Mouse (Mus musculus) forebrain, postnatal 0 days (tissue): ENCODE data around the gene Nde1. TPM values are rescaled to one million over a fixed set of nuclear protein-coding genes. Genes with fewer than 3 reads are reported as not detected.
"Not testable (repeated sequence)": the region's sequence is repeated elsewhere in the genome, so short reads cannot be mapped to it uniquely, and the experiment has no call there.

Experiments used
- ATAC-seq: fragments of 200-750 bp; cut with Nextera tagmentation; 2 replicates; pipeline ENCODE4 v1.8.0; 2017; ENCODE audit warnings: mild to moderate bottlenecking, moderate library complexity
- DNase-seq: peaks from one replicate; pipeline ENCODE4 v3.0.0-alpha.2; 2015
- H3K27ac ChIP-seq: fragments of 300-500 bp; sonication (generic); 2 replicates; pipeline ENCODE4 v1.5.1; 2014; ENCODE audit warnings: low read depth, mild to moderate bottlenecking, antibody characterized with exemption, low read length, moderate library complexity, mixed read lengths
- H3K27me3 ChIP-seq: fragments of 300-500 bp; sonication (generic); 2 replicates; pipeline ENCODE4 v1.6.1; 2014; ENCODE audit warnings: mild to moderate bottlenecking, low read length, mixed read lengths; ENCODE audit not compliant: insufficient read depth
- H3K36me3 ChIP-seq: fragments of 300-500 bp; sonication (generic); 2 replicates; pipeline ENCODE4 v1.6.1; 2014; ENCODE audit warnings: mild to moderate bottlenecking, moderate library complexity; ENCODE audit not compliant: insufficient read depth
- H3K4me1 ChIP-seq: fragments of 300-500 bp; sonication (generic); 2 replicates; pipeline ENCODE4 v1.6.1; 2014; ENCODE audit warnings: antibody characterized with exemption; ENCODE audit not compliant: insufficient read depth
- H3K4me2 ChIP-seq: fragments of 300-500 bp; sonication (generic); 2 replicates; pipeline ENCODE4 v1.6.1; 2014; ENCODE audit warnings: low read depth, mild to moderate bottlenecking, moderate library complexity
- H3K4me3 ChIP-seq: fragments of 300-500 bp; sonication (generic); 2 replicates; pipeline ENCODE4 v1.5.1; 2014; ENCODE audit warnings: low read depth, low read length, mixed read lengths
- H3K9ac ChIP-seq: fragments of 300-500 bp; sonication (generic); 2 replicates; pipeline ENCODE4 v1.6.1; 2014; ENCODE audit warnings: mild to moderate bottlenecking
- H3K9me3 ChIP-seq: fragments of 300-500 bp; sonication (generic); 2 replicates; pipeline ENCODE4 v1.6.1; 2016; ENCODE audit warnings: low read length
- CTCF ChIP-seq: sonication (generic); IDR thresholded peaks from 2 replicates; pipeline ENCODE4 v1.5.1; 2016; ENCODE audit warnings: antibody characterized with exemption, control low read depth, low read depth
- WGBS: fragments of 180-500 bp; shearing (Covaris S2); extraction: QIAGEN DNeasy Blood & Tissue Kit; methylation state at CpG from one replicate; pipeline ENCODE4 v1.1.7; 2014; 5-methylcytosine and 5-hydroxymethylcytosine counted together
- polyA plus RNA-seq: library from polyadenylated mRNA; unstranded; fragments of >200 nt; fragmentation: Nextera tagmentation; extraction: Ambion mirVana; gene quantifications from 2 replicates; pipeline ENCODE4 v1.2.1, GENCODE M21; 2015
- total RNA-seq: library from RNA; depleted of rRNA; stranded (reverse); fragments of >200 nt; gene quantifications from 2 replicates; pipeline ENCODE4 v1.2.3, GENCODE M21; 2014

Nde1 gene
- total and polyA plus RNA-seq, 2 experiments from 2014 or later = 14.1 to 17.7 TPM

DNA sequence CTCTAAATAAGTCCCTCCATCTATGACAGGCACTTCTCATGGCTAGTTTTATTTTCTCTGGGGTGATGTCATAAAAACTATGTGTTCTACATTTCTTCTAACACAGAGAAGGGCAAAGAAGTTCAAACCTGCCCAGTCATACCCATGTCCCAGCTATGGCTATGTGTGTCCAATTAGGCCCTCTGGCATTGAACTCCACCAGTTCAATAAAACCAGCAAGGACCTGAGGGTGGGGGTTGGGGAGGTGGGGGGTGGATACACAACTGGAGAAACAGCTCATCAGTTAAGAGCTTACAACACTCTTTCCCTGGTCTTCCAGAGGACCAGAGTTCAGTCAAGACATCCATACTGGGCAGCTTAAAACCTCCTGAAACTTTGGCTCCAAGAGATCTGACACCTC is 24.0 kb upstream of the Nde1 start:
- Histone ChIP-seq H3K36me3 (peaks cover 75% of the 10 kb centered on the region), H3K4me1 (no peaks in the 10 kb centered on the region), H3K27ac (no peak overlapping the region), H3K4me3 (no peak overlapping the region), H3K27me3 (no peaks in the 10 kb centered on the region), H3K4me2 (no peak overlapping the region), H3K9me3 (no peaks in the 10 kb centered on the region), H3K9ac (no peak overlapping the region)
- DNase-seq (no peak), ATAC-seq (no peak)
- no peak for TF ChIP-seq CTCF

DNA sequence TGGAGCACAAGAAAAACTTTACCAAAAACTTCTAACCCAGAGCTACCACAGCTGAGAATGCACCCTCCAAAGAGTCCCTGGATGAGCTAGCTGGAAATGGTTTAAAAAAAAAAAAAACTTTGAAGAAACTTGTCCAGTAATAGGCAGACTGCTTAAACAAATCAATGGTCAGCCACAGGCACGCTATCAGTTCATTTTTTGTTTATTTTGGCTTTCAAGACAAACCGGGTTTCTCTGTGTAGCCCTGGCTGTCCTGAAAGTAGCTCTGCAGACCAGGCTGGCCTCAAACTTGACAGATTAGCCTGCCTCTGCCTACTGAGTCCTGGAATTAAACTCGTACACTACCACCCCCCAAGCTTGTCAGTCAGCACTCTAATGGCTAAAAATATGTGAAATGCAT is 19.8 kb upstream of the Nde1 start:
- H3K4me2 ChIP-seq = no peak overlapping the region
- ATAC-seq (no peak), DNase-seq (no peak)
- peaks cover 66% of the 10 kb centered on the region for H3K36me3 ChIP-seq
- no peak for TF ChIP-seq CTCF
- H3K9ac ChIP-seq = no peak overlapping the region
- H3K27ac ChIP-seq = no peak overlapping the region
- 93% methylated on average over 3 of the region's 3 CpGs for WGBS
- no peaks in the 10 kb centered on the region for H3K27me3 ChIP-seq
- no peak overlapping the region for H3K4me3 ChIP-seq
- no peaks in the 10 kb centered on the region for H3K4me1 ChIP-seq
- no peaks in the 10 kb centered on the region for H3K9me3 ChIP-seq

DNA sequence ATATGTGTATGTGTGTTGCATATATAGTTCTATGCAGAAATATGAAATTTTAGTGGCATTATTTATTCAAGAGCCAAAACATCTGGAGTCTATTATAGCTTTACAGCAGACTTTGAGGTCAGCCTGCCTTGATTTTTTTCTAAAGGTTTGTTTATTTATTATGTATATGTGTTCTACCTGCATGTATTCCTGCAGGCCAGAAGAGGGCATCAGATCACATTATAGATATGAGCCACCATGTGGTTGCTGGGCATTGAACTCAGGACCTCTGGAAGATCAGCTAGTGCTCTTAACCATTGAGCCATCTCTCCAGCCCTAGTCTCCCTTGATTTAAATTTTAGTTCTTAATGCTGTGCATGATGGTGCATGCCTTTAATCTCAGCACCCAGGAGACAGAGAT is 15.4 kb upstream of the Nde1 start:
- no peak overlapping the region for H3K27ac ChIP-seq
- H3K9ac ChIP-seq = no peak overlapping the region
- no peak overlapping the region for H3K4me2 ChIP-seq
- H3K4me3 ChIP-seq = no peak overlapping the region
- H3K9me3 ChIP-seq = no peaks in the 10 kb centered on the region
- TF ChIP-seq CTCF = no peak
- H3K27me3 ChIP-seq = no peaks in the 10 kb centered on the region
- DNase-seq (no peak), ATAC-seq (no peak)
- H3K36me3 ChIP-seq = peaks cover 50% of the 10 kb centered on the region
- H3K4me1 ChIP-seq = no peaks in the 10 kb centered on the region

DNA sequence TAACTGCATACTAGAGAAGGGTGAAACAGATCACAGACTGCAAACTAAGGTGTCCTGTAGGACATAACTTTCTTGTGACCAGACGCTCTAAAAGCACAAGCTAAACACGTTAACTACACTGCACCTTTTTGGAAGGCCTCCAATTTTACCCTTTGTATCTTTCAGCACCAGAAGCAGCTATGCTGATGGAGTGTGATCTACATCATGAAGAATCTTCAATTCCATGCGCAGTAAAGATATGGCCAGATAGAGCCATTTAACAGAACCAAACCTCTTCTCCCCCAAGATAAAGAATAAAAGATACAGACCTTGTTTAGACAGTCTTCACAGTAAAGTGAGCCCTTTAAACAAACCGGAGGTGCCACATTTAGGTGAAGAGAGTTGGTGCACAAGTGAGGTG is 11.4 kb upstream of the Nde1 start:
- no peak for TF ChIP-seq CTCF
- DNase-seq = no peak
- no peak overlapping the region for H3K4me2 ChIP-seq
- no peak overlapping the region for H3K9ac ChIP-seq
- H3K4me1 ChIP-seq = no peaks in the 10 kb centered on the region
- no peak overlapping the region for H3K4me3 ChIP-seq
- no peak for ATAC-seq
- H3K27ac ChIP-seq = no peak overlapping the region
- 94% methylated on average over 4 of the region's 4 CpGs for WGBS
- H3K27me3 ChIP-seq = no peaks in the 10 kb centered on the region
- H3K36me3 ChIP-seq = peaks cover 32% of the 10 kb centered on the region
- H3K9me3 ChIP-seq = no peaks in the 10 kb centered on the region

DNA sequence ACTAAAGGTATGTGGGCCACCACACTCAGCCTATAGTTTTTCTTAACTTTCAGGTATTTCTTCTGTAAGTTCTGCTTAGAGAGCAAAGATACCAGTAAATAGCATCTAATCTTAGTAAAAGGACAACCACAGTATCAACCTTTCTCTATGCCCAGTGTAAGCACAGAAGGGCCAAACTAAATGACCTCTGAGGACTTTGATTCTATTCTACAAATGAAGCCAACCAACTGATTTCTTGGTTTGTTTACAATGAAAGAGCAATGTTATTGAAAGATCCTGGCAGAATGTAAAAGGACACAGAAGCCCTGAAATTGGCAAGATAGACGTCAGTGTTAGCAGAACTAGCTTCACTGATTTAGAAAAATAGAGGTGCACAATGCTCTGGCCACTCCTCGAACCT is 7.4 kb upstream of the Nde1 start:
- not testable (repeated sequence) for H3K27ac ChIP-seq, ATAC-seq, H3K9ac ChIP-seq, H3K4me2 ChIP-seq, H3K4me1 ChIP-seq, H3K4me3 ChIP-seq, DNase-seq, H3K9me3 ChIP-seq, H3K27me3 ChIP-seq
- H3K36me3 ChIP-seq = peaks cover 18% of the 10 kb centered on the region
- WGBS = 76% methylated on average over 1 of the region's 2 CpGs

DNA sequence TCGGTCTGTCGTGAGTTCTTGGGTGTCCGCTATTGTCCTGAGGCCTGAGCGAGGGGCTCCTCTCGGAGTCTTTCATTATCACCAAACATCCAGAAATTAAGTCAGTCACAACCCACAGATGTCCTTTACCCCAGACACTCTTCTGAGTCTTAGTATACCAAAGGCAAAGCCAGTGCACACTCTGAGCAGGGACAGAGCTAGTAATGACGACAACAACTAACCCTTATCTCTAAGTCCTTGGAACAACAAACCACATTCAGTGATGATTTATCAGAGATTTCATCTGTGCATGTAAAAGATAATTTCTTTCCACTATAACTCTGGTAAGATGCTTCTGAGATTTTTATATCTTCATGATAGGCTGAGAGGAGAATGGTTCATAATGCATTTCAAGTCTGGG is 6.8 kb upstream of the Nde1 start:
- no peak overlapping the region for H3K27ac ChIP-seq
- no peak for DNase-seq
- no peaks in the 10 kb centered on the region for H3K9me3 ChIP-seq
- TF ChIP-seq CTCF = no peak
- H3K4me2 ChIP-seq = no peak overlapping the region
- H3K36me3 ChIP-seq = peaks cover 12% of the 10 kb centered on the region
- 0 out of 2 replicates have a peak, but pooled peaks cover 3% of the 10 kb centered on the region for H3K4me1 ChIP-seq
- ATAC-seq = no peak
- 95% methylated on average over 6 of the region's 6 CpGs for WGBS
- H3K4me3 ChIP-seq = no peak overlapping the region
- H3K9ac ChIP-seq = no peak overlapping the region
- no peaks in the 10 kb centered on the region for H3K27me3 ChIP-seq

DNA sequence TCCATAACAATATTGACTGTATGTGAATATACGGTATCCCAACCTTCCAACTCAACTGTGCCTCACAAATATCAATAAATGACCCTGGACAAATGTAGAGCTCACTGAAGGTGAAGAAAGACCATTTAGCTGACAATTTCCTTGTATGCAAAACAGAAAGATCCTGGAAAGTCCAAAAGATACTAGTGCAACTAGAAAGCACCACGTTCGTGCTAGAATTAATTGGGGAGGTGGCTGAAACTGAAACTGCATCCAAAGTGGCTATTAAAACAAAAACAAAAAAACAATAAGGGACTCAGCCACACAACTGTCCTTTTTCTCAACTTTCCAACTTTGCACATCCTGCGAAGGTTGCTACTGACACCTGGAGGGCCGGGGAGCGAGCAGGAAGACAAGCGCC is 4.5 kb upstream of the Nde1 start:
- TF ChIP-seq CTCF = peak; percentile 12; the same call in 1 of the 2 replicates
- H3K27me3 ChIP-seq = no peaks in the 10 kb centered on the region
- 12% methylated on average over 7 of the region's 7 CpGs for WGBS
- peak overlapping the region; percentile 51 for H3K4me2 ChIP-seq
- ATAC-seq = no peak
- peak overlapping the region; percentile 69 for H3K9ac ChIP-seq
- peak overlapping the region; percentile 96 for H3K27ac ChIP-seq
- H3K36me3 ChIP-seq = peaks cover 2% of the 10 kb centered on the region; the same call in 1 of the 2 replicates
- peak overlapping the region; percentile 59 for H3K4me3 ChIP-seq
- H3K4me1 ChIP-seq = 0 out of 2 replicates have a peak, but pooled peaks cover 3% of the 10 kb centered on the region
- DNase-seq = no peak
- H3K9me3 ChIP-seq = no peaks in the 10 kb centered on the region
